Mouse (Mus musculus) erythroblast, adult 5-6 weeks (primary cell): Measurements from ENCODE around the gene Rab9b. TPM values are rescaled to one million over a fixed set of nuclear protein-coding genes. Genes with fewer than 3 reads are reported as not detected.

ENCODE experiments used
- ATAC-seq: replicated peaks from 2 replicates; pipeline ENCODE4 v1.8.0; 2016; ENCODE audit warnings: moderate number of reproducible peaks, mild to moderate bottlenecking, moderate TSS enrichment, inconsistent platforms; ENCODE audit not compliant: poor library complexity, low FRiP score, severe bottlenecking
- total RNA-seq, 2 experiments: library from RNA; stranded (forward) in 1 of 2; stranded (reverse) in 1 of 2; fragments of 150-400 nt in 1 of 2; fragments of 200-764, 138-1000 nt in 1 of 2; gene quantifications; 2 replicates each; pipeline versions ENCODE4 v1.2.3 to v1.2.4; 2015 to 2017; ENCODE audit warnings: low replicate concordance in 2 of 2

Rab9b gene
- total RNA-seq (2015; ENCODE audit: low replicate concordance) (not detected in 2 replicates), total RNA-seq (2017; ENCODE audit: low replicate concordance) (not detected in 2 replicates)

DNA sequence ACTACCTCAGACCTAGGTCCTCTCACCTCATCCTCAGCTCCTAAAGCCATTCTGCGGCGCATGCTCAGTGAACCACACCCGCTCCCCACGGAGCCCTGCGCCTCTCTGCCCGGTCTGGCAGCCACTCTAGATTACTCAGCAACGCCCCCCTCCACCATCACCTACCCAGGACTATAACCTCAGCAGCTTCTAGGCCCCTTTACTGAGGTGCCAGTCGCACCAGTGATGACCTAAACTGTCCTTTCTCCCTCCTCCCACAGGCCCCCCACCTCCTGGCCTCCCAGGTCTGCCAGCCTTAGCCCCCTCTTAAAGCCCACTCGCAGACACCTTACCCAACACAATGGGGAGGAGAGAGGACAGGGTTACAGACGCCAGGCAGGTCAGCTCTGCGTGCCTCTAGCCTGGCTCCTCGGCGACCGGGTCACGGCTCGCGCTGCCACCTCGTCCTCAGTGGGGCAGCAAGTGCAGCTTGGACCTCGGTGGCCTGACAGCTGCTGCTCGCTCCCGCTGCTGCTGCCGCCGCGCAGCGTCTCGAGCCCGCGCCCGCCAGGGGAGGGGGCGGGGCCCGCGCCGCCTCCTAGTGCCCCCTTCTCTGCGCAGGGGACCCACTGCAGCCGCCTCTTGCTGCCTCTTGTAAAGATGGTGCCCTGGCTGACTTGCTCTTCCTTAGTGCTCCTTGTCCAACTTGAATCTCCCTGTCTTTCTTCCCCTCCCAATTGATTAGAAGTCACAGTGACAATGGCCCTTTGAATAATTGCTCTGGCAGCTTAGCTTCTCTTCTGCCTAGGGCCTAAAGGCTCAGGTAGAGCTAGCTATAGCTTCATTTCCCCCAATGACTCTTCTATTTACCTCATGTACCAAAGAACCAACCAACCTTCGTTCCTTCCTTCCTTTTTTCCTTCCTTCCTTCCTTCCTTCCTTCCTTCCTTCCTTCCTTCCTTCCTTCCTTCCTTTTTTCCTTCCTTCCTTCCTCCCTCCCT, at the start of gene Rab9b:
Gene Rab9b (minus strand): TSS at position 695 of the 980 bp plus-strand sequence.
- ATAC-seq = no peak; the same call in 1 of the 2 replicates

DNA sequence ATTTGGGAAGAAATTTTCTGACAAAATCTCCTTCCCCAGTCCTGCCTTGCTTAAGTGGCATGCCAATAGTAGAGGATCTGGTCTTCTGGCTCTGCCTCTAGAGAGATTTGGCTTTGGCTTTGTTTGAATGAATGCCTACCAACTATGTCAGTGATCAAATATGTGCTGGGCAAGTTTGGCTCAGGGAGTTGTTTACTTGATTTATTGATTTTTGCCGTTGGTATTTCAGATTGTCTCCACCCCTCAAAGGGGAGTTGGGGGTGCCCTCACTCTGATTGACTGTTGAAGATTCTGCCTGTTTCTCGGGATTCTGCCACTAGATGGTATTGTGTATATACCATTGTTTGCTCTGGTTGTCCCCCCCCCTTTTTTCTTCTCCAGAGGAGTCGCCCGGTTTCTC, 35.8 kb upstream of the Rab9b start:
- ATAC-seq = no peak

DNA sequence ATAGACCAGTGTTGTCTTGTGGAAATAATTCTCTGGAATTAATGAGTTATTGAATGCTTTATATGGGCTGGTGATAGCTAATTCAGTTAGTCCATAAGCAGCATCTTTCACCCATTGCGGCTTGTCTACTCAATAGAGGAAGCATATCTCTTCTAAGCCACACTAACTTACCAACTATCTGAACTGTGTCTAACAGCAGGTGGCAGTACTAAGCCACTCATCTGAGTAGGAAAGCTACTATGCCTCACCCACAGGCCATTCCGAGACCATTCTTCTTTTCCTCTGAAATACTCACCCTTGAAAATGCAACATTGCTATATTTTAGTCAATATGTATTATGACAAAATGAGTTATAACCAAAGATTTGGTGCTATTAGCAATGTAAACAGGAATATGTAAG, 27.2 kb upstream of the Rab9b start:
- no peak for ATAC-seq

DNA sequence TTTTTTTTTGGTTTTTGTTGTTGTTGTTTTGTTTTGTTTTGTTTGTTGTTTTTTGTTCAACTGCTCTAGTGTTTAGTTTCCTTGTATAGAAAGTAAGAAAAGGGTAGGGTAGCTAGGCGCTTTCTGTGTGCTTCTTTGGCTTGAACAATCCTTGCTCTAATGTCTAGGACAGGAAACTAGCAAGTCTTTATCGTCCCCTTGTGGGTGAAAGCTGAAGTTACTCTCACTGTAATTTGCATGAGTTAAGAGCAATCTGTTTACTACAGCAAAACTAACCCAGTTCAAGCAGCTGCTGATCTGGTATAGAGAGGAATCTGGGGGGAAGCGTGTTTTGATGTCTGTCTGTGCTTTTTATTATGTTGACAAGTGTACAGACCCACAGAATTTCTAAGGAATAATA, 18.3 kb downstream of the Rab9b start:
- no peak for ATAC-seq

DNA sequence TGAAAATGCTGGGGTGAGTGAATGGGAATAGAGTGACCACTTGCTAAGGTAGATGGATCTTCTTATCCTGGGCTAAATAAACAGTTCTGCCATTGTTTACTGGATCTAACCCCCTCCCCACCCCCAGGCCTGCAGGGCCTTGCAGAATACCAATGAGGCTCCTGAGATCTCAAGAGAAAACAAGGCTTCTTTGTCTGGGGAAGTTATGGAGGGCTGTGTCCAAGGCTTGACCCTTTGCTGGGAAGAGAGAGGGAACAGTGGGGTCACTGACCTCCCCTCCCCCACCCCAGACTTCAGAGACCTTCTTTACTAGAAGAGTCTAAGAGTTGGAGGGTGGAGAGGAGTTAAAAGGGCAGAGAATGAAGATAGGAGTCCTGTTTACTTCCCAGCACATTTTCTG, 39.9 kb downstream of the Rab9b start:
- ATAC-seq = no peak

DNA sequence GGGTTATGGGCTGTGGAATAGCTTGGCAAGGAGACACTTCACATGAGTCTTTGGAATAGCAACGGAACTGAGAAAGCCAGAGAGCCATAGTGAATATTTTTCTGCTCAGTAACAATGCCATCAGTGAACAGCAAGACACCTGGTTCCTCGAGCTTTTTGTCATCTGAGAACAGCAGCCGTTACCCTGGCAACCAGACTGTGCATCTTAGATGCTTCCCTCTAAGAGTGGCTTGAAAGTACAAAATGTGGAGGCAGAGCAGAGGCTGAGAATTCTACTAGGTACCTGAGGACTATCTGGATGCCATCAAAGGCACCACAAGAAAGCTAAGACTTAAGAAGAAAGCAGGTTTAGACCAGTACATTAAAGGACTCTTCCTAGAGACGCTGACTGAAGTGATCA, 43.5 kb downstream of the Rab9b start:
- no peak for ATAC-seq

DNA sequence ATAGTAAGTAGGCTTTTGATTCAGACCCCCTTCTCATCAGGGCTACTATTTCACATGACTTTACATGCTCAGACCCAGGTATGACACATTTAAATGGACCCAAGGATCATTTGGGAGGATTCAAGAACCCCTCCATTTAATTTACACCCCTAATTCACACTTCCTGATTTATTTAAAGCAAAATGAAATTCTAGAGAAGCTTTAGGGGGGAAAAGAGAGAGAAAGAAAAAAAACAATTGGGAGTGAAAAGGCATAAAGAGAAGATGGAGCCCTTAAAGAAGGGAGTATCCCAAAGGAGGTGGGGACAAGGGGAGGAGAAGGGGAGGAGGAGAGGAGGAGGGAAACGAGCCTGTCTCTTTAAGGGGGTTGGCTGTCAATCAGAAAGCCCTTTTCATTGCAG, 46.2 kb downstream of the Rab9b start, which contains the start of gene Plp1:
Gene Plp1 (plus strand): TSS at position 301 of the 400 bp plus-strand sequence.
- no peak for ATAC-seq

DNA sequence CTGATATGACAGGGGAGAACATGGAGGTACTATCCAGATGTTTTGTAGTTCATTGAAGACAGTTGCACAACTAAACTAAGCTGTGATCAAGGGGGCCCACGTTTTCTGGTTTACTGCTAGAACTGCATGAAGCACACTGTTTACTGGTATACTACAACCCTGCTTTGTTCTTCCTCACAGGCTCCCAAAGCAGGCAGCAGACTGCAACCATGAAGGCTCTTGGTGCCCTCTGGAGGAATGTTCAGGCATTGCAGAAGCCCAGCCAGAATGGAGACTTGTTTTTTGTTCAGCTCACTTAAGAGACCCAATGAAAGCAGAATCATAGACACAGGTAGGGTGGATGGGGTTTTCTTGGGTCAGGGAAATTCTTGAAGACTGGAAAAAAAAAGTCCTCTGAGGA, 48.3 kb downstream of the Rab9b start:
- no peak for ATAC-seq

DNA sequence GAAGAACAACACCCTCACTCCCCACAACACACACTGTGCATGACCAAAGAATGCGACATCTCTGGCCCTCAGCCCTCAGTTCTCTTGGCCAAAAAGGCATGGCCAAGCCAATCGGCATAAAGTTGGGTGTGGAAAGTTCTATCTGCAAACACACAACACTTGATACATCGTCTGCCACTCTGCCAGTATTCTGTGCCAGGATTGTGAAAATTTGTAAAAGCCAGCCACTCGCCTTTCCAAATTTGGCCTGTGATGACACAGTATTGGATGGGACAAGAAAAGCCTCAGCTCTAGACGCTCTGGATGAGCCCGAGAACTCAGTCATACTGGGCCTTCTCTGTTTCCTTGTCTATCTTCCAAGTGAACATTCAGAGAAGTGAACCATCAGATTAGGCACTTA, 48.8 kb downstream of the Rab9b start:
- no peak for ATAC-seq

Other genes starting within 250 kb of the Rab9b start
- not detected in 2 replicates for gene Tceal1, start 160.8 kb downstream of the Rab9b start, total RNA-seq (2015; ENCODE audit: low replicate concordance)
- gene Tceal1, start 160.8 kb downstream of the Rab9b start, total RNA-seq (2017; ENCODE audit: low replicate concordance) = 0.28 TPM in 1 of 2 replicates, not detected in the other
- 42.1 and 57.5 TPM in 2 replicates for gene Morf4l2, start 125.1 kb downstream of the Rab9b start, total RNA-seq (2015; ENCODE audit: low replicate concordance)
- 120 and 125 TPM in 2 replicates for gene Morf4l2, start 125.1 kb downstream of the Rab9b start, total RNA-seq (2017; ENCODE audit: low replicate concordance)
- not detected in 2 replicates for gene Glra4, start 88.6 kb downstream of the Rab9b start, total RNA-seq (2015; ENCODE audit: low replicate concordance)
- gene Glra4, start 88.6 kb downstream of the Rab9b start, total RNA-seq (2017; ENCODE audit: low replicate concordance) = not detected in 2 replicates
- gene Plp1, start 46.1 kb downstream of the Rab9b start, total RNA-seq (2015; ENCODE audit: low replicate concordance) = 0.42 TPM in 1 of 2 replicates, not detected in the other
- gene Plp1, start 46.1 kb downstream of the Rab9b start, total RNA-seq (2017; ENCODE audit: low replicate concordance) = 0.28 TPM in 1 of 2 replicates, not detected in the other
- not detected in 2 replicates for gene H2bfm, start 58.6 kb upstream of the Rab9b start, total RNA-seq (2015; ENCODE audit: low replicate concordance)
- gene H2bfm, start 58.6 kb upstream of the Rab9b start, total RNA-seq (2017; ENCODE audit: low replicate concordance) = not detected in 2 replicates
- gene Tmsb15b2, start 106.7 kb upstream of the Rab9b start, total RNA-seq (2015; ENCODE audit: low replicate concordance) = not detected in 2 replicates
- not detected in 2 replicates for gene Tmsb15b2, start 106.7 kb upstream of the Rab9b start, total RNA-seq (2017; ENCODE audit: low replicate concordance)
- not detected in 2 replicates for gene Tmsb15l, start 108.1 kb upstream of the Rab9b start, total RNA-seq (2015; ENCODE audit: low replicate concordance)
- gene Tmsb15l, start 108.1 kb upstream of the Rab9b start, total RNA-seq (2017; ENCODE audit: low replicate concordance) = 3.8 TPM in 1 of 2 replicates, not detected in the other
- not detected in 2 replicates for gene Tmsb15b1, start 108.1 kb upstream of the Rab9b start, total RNA-seq (2015; ENCODE audit: low replicate concordance)
- 1.7 TPM in 1 of 2 replicates, not detected in the other for gene Tmsb15b1, start 108.1 kb upstream of the Rab9b start, total RNA-seq (2017; ENCODE audit: low replicate concordance)
- 0.77 TPM in 1 of 2 replicates, not detected in the other for gene Zcchc18, start 124.4 kb upstream of the Rab9b start, total RNA-seq (2015; ENCODE audit: low replicate concordance)
- gene Zcchc18, start 124.4 kb upstream of the Rab9b start, total RNA-seq (2017; ENCODE audit: low replicate concordance) = 0.28 TPM in 1 of 2 replicates, not detected in the other
- gene Slc25a53, start 169.5 kb upstream of the Rab9b start, total RNA-seq (2015; ENCODE audit: low replicate concordance) = 3.8 and 4.6 TPM in 2 replicates
- gene Slc25a53, start 169.5 kb upstream of the Rab9b start, total RNA-seq (2017; ENCODE audit: low replicate concordance) = 1.8 and 7.8 TPM in 2 replicates
- 0.58 and 1.0 TPM in 2 replicates for gene Fam199x, start 180.8 kb upstream of the Rab9b start, total RNA-seq (2015; ENCODE audit: low replicate concordance)
- 2.0 and 2.2 TPM in 2 replicates for gene Fam199x, start 180.8 kb upstream of the Rab9b start, total RNA-seq (2017; ENCODE audit: low replicate concordance)